Mouse (Mus musculus) neural tube, postnatal 0 days (tissue): ENCODE measurements around the gene Olfr1328. TPM values are rescaled to one million over a fixed set of nuclear protein-coding genes. Genes with fewer than 3 reads are reported as not detected.

Experiments used
- polyA plus RNA-seq: library from polyadenylated mRNA; unstranded; fragments of >200 nt; fragmentation: Nextera tagmentation; extraction: Ambion mirVana; gene quantifications from 2 replicates; pipeline ENCODE4 v1.2.1, GENCODE M21; 2015

Gene Olfr1328
- polyA plus RNA-seq: not detected in 2 replicates

DNA sequence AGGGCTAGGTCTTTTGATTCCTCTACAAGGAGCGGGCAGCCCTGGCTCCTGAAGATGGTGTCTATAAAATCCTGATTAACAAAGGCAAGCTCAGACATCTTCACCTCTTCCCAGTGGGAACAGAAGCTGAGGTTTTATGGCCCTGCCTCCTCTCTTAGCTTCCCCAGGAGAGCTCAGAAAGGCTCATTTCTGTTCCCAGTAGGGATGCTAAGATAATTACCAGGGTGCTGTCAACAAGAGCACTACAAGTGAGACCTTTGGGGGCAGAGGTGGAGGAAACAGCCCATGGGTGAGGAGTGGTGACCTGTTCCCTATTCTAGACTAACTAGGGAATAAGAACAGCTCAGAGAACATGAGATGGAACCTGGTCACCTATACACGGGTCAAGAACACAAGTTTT is at the start of gene Olfr1328:
Gene Olfr1328 (minus strand): TSS at position 101 of the 400 bp plus-strand sequence.

DNA sequence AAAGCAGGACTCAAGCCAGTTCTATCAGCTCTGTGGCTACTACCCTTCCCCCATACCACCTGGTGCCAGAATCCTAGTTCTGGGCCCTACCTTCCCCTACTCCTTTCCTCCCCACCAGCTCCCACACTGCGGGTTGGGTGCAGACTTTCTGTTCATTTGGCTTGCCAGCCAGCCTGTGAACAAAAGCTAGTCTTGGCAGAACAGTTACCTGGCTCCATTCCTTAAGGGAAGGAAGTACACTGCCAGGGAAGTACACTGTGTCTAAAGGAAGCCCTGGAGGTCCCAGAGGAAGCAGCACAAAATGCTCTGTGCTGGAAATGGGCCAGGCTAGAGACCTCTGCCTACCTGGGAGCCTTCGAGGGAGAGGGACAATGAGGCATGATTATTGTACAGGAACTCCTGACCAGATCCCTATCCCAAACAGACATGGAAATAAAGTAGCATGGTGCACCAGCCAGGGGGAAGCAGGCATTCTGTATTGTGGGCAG is 22.8 kb upstream of the Olfr1328 start, which contains the start of gene Lao1:
Gene Lao1 (plus strand): TSS at position 438 of the 488 bp plus-strand sequence.

GRCm38 (mm10) chr4:118917365-118917764 is 21.0 kb downstream of the Olfr1328 start, which contains the start of gene Olfr1329:
Gene Olfr1329, minus strand, starts transcription at chr4:118917465.

DNA sequence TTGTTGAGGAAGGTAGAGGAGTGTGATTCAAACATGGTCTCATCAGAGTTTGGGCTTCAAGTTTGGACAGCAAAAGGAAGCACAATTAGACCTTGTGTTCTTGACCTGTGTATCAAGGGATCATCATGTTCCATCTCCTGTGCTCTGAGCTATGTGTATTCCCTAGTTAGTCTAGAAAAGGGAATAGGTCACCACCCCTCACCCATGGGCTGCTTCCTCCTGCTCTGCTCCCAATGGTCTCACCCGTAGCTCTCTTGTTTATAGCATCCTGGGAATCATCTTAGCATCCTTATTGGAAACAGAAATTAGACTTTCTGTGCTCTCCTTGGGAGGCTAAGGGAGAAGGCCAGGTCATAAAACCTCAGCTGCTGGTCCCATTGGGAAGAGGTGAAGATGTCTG is 50.1 kb downstream of the Olfr1328 start, which contains the start of gene Olfr1330:
Gene Olfr1330 (plus strand): TSS at position 301 of the 400 bp plus-strand sequence.

Other genes starting within 250 kb of the Olfr1328 start
- gene Olfr1342, start 245.9 kb downstream of the Olfr1328 start, polyA plus RNA-seq: not detected in 2 replicates
- not detected in 2 replicates for gene Olfr1341, start 235.1 kb downstream of the Olfr1328 start, polyA plus RNA-seq
- not detected in 2 replicates for gene Olfr1340, start 218.5 kb downstream of the Olfr1328 start, polyA plus RNA-seq
- not detected in 2 replicates for gene Olfr1339, start 206.4 kb downstream of the Olfr1328 start, polyA plus RNA-seq
- gene Olfr1338, start 179.9 kb downstream of the Olfr1328 start, polyA plus RNA-seq: not detected in 2 replicates
- not detected in 2 replicates for gene Olfr1337, start 156.0 kb downstream of the Olfr1328 start, polyA plus RNA-seq
- not detected in 2 replicates for gene Olfr1335, start 128.7 kb downstream of the Olfr1328 start, polyA plus RNA-seq
- gene Olfr1333, start 102.3 kb downstream of the Olfr1328 start, polyA plus RNA-seq: not detected in 2 replicates
- not detected in 2 replicates for gene Olfr1331, start 74.0 kb downstream of the Olfr1328 start, polyA plus RNA-seq
- not detected in 2 replicates for gene Olfr1330, start 50.0 kb downstream of the Olfr1328 start, polyA plus RNA-seq
- gene Olfr1329, start 21.1 kb downstream of the Olfr1328 start, polyA plus RNA-seq: not detected in 2 replicates
- gene Lao1, start 23.0 kb upstream of the Olfr1328 start, polyA plus RNA-seq: 0.09 and 0.13 TPM in 2 replicates
- 49.0 and 56.7 TPM in 2 replicates for gene Slc2a1, start 170.1 kb upstream of the Olfr1328 start, polyA plus RNA-seq
- gene Zfp691, start 235.6 kb upstream of the Olfr1328 start, polyA plus RNA-seq: 3.4 and 3.7 TPM in 2 replicates